Mouse (Mus musculus) liver, embryonic 14.5 days (tissue): ENCODE data around the gene Gabrr1. TPM values are rescaled to one million over a fixed set of nuclear protein-coding genes. Genes with fewer than 3 reads are reported as not detected.

Experiments used
- ATAC-seq: fragments of 200-750 bp; cut with Nextera tagmentation; 2 replicates; pipeline ENCODE4 v1.8.0; 2017; ENCODE audit warnings: moderate number of reproducible peaks, mild to moderate bottlenecking, moderate library complexity; ENCODE audit not compliant: insufficient read depth
- DNase-seq, 3 experiments: peaks; one replicate each; pipeline ENCODE4 v3.0.0-alpha.2; 2012 to 2013; ENCODE audit warnings: low read depth in 3 of 3, low spot score in 3 of 3
- H3K27ac ChIP-seq: fragments of 300-500 bp; sonication (generic); 2 replicates; pipeline ENCODE4 v1.5.1; 2014; ENCODE audit warnings: moderate library complexity, mild to moderate bottlenecking, control low read depth, inconsistent platforms
- H3K27me3 ChIP-seq: fragments of 300-500 bp; sonication (generic); 2 replicates; pipeline ENCODE4 v1.6.1; 2014; ENCODE audit warnings: mild to moderate bottlenecking, low read length, moderate library complexity; ENCODE audit not compliant: control insufficient read depth, insufficient read depth
- H3K36me3 ChIP-seq: fragments of 300-500 bp; sonication (generic); replicated peaks from 2 replicates; pipeline ENCODE4 v1.6.1; 2014; ENCODE audit warnings: low read depth; ENCODE audit not compliant: control insufficient read depth, insufficient read depth
- H3K4me1 ChIP-seq, 2 experiments: fragments of 200-500 bp in 1 of 2; fragments of 300-500 bp in 1 of 2; sonication (generic) in 1 of 2; replicated peaks; 2 replicates each; pipeline ENCODE4 v1.6.1; 2012 to 2014; ENCODE audit warnings: antibody characterized with exemption in 1 of 2, inconsistent platforms in 1 of 2, low read length in 1 of 2; ENCODE audit not compliant: control insufficient read depth in 2 of 2, insufficient read depth in 2 of 2
- H3K4me2 ChIP-seq: fragments of 300-500 bp; sonication (generic); 2 replicates; pipeline ENCODE4 v1.6.1; 2014; ENCODE audit warnings: low read depth, mild to moderate bottlenecking, control low read depth, moderate library complexity
- H3K4me3 ChIP-seq, 2 experiments: fragments of 200-500 bp in 1 of 2; fragments of 300-500 bp in 1 of 2; sonication (generic) in 1 of 2; 2 replicates each; pipeline ENCODE4 v1.5.1; 2012 to 2014; ENCODE audit warnings: low read depth in 2 of 2, low read length in 2 of 2, mild to moderate bottlenecking in 2 of 2, control low read depth in 1 of 2, inconsistent platforms in 1 of 2, moderate library complexity in 1 of 2; ENCODE audit not compliant: insufficient read depth in 1 of 2
- H3K9ac ChIP-seq: fragments of 300-500 bp; sonication (generic); replicated peaks from 2 replicates; pipeline ENCODE4 v1.6.1; 2014; ENCODE audit warnings: mild to moderate bottlenecking, control low read depth, moderate library complexity
- H3K9me3 ChIP-seq: fragments of 300-500 bp; sonication (generic); 2 replicates; pipeline ENCODE4 v1.6.1; 2016; ENCODE audit warnings: low read length, mixed read lengths; ENCODE audit not compliant: control insufficient read depth
- CTCF ChIP-seq: IDR thresholded peaks from 2 replicates; pipeline ENCODE4 v1.5.1; 2016; ENCODE audit warnings: antibody characterized with exemption, low read depth, control low read depth
- EP300 ChIP-seq: IDR thresholded peaks from 2 replicates; pipeline ENCODE4 v1.6.1; 2016; ENCODE audit warnings: antibody characterized with exemption, low read depth
- WGBS: fragments of 180-500 bp; shearing (Covaris S2); extraction: QIAGEN DNeasy Blood & Tissue Kit; methylation state at CpG from one replicate; pipeline ENCODE4 v1.1.7; 2014; ENCODE audit not compliant: insufficient replicate concordance; 5-methylcytosine and 5-hydroxymethylcytosine counted together
- polyA plus RNA-seq, 2 experiments: library from polyadenylated mRNA; depleted of rRNA in 1 of 2; stranded (reverse) in 1 of 2; unstranded in 1 of 2; fragments of >200 nt; fragmentation: Nextera tagmentation in 1 of 2; extraction: Ambion mirVana in 1 of 2; gene quantifications; 2 replicates each; pipeline versions ENCODE4 v1.2.1 to v1.2.3; 2012 to 2014

Gene Gabrr1
- polyA plus RNA-seq, 2 experiments, result 0.01 TPM; not detected in 1

DNA sequence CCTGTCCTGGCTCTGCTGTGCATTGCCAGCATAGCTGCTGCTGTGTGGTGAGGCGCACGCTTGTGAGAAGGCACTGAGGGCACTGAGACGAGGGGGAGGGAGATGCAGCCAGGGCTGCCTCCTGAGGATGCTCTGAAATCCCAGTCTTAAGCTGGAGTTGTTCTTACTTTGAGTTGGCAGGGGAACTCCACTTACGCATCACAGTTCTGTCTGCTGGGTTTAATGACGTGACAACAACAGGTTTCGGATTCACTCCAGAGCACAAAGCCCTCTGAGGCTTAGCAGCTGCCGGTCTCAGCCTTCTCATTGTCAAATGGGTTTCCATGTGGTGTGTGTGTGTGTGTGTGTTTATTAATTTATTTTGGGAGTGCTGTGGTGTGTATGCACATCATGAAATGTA, 16.8 kb downstream of the Gabrr1 start:
- Histone ChIP-seq H3K4me1 (no peaks in the 10 kb centered on the region), H3K4me3 (no peak overlapping the region), H3K27me3 (no peaks in the 10 kb centered on the region; the same call in 1 of the 2 replicates), H3K9ac (no peak overlapping the region), H3K9me3 (no peaks in the 10 kb centered on the region), H3K27ac (no peak overlapping the region), H3K4me2 (no peak overlapping the region), H3K36me3 (no peaks in the 10 kb centered on the region)
- no peak for ATAC-seq
- TF ChIP-seq EP300 (no peak), CTCF (no peak)
- no peak for DNase-seq
- WGBS, result 59% methylated on average over 7 of the region's 7 CpGs

GRCm38 (mm10) chr4:33152087-33153038, 20.0 kb downstream of the Gabrr1 start:
- ATAC-seq, result no peak
- no peaks in the 10 kb centered on the region for H3K9me3 ChIP-seq
- no peak overlapping the region for H3K9ac ChIP-seq
- TF ChIP-seq EP300, result no peak
- TF ChIP-seq CTCF, result no peak
- no peaks in the 10 kb centered on the region for H3K4me1 ChIP-seq
- H3K4me2 ChIP-seq, result no peak overlapping the region
- H3K4me3 ChIP-seq, result no peak overlapping the region
- H3K27ac ChIP-seq, result no peak overlapping the region
- no peak for DNase-seq
- no peaks in the 10 kb centered on the region for H3K36me3 ChIP-seq
- no peaks in the 10 kb centered on the region; the same call in 1 of the 2 replicates for H3K27me3 ChIP-seq
- WGBS, result 76% methylated on average over 26 of the region's 26 CpGs

GRCm38 (mm10) chr4:33183477-33183876, 51.2 kb downstream of the Gabrr1 start:
- TF ChIP-seq CTCF, result no peak
- TF ChIP-seq EP300, result no peak
- no peaks in the 10 kb centered on the region for H3K4me1 ChIP-seq
- DNase-seq (no peak), ATAC-seq (no peak)
- H3K9me3 ChIP-seq, result no peaks in the 10 kb centered on the region
- 59% methylated on average over 5 of the region's 5 CpGs for WGBS
- H3K27ac ChIP-seq, result no peak overlapping the region
- H3K27me3 ChIP-seq, result peaks cover 13% of the 10 kb centered on the region
- H3K36me3 ChIP-seq, result no peaks in the 10 kb centered on the region
- H3K4me2 ChIP-seq, result no peak overlapping the region
- H3K9ac ChIP-seq, result no peak overlapping the region
- H3K4me3 ChIP-seq, result no peak overlapping the region

DNA sequence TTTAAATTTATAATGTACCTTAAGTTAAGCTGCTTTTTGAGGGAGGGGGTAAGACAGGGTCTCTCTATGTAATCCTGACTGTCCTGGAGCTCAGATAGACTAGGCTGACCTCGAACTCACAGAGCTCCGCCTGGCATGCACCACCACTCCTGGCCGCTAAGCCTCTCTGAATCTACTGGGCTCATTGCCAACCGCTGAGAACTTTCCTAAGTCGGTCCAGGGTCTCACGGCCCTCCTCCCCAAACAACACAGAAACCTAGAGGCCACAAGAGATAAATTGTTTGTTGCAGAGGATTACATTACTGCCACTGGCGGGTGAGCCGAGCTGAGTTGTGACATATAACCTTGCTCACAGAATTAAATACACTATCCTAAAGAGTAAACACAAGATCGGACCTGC, 55.8 kb downstream of the Gabrr1 start:
- no peak overlapping the region for H3K4me3 ChIP-seq
- TF ChIP-seq EP300, result no peak
- TF ChIP-seq CTCF, result no peak
- no peaks in the 10 kb centered on the region for H3K36me3 ChIP-seq
- peaks cover 29% of the 10 kb centered on the region for H3K27me3 ChIP-seq
- DNase-seq (no peak), ATAC-seq (no peak)
- H3K4me1 ChIP-seq, result no peaks in the 10 kb centered on the region
- H3K9me3 ChIP-seq, result no peaks in the 10 kb centered on the region
- H3K4me2 ChIP-seq, result peak overlapping the region; percentile 54
- H3K27ac ChIP-seq, result no peak overlapping the region
- H3K9ac ChIP-seq, result no peak overlapping the region
- WGBS, result 25% methylated on average over 9 of the region's 9 CpGs
